Mouse (Mus musculus): ENCODE measurements at regions not wholly inside any gene's neighbourhood (a gene's known extent, or its start where the extent isn't known, plus 50 kb on each side); places are given as distances from the start of the nearest gene placed in this dataset.

DNA sequence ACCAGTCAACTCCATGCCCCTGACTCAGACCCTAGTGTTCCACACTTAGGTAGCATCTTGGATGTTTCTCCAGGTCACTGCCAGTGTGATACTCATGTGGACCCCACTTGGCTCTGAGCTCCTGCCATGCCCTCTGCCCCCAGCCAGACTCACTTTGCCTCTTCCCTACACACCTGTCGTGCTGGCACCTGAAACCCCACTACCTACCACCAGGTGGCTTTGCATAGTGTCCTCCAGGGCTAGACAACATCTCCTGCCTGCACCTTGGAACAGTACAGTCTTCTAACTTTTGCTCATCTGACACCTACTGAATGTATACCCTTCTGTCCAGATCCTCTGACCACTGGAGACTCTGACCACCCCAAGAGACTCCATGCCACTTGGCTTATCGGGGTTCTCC, 80.6 kb downstream of the Fam53a start:
- no peak for TF ChIP-seq ZNF384 (IDR thresholded peaks at IDR 0.05; ENCODE audit: low read depth, low read length)
- TF ChIP-seq MAFK (IDR thresholded peaks at IDR 0.05; ENCODE audit: insufficient read depth, low read depth, low read length): no peak
